Mouse (Mus musculus): ENCODE measurements around the gene Fstl1. TPM values are rescaled to one million over a fixed set of nuclear protein-coding genes. Genes with fewer than 3 reads are reported as not detected.
A peak's percentile ranks its signal among the peaks of the same experiment; 100 is the strongest.

Gene Fstl1
- polyA plus RNA-seq, 1 experiment = 25.8 TPM

GRCm38 (mm10) chr16:37856327-37856726 is 79.7 kb downstream of the Fstl1 start:
- Histone ChIP-seq H3K27me3 (replicated peaks; ENCODE audit: control insufficient read depth, insufficient read depth, low read length) (no peaks in the 10 kb centered on the region), H3K27ac (ENCODE audit: insufficient read depth, low read depth, low read length) (peak overlapping the region; percentile 96), H3K4me1 (ENCODE audit: control insufficient read depth, insufficient read depth, low read length) (peaks cover 19% of the 10 kb centered on the region), H3K36me3 (ENCODE audit: control insufficient read depth, insufficient read depth, low read length) (no peaks in the 10 kb centered on the region), H3K4me3 (ENCODE audit: insufficient read depth, low read depth, low read length) (no peak overlapping the region)
- TF ChIP-seq CTCF (conservative IDR thresholded peaks at IDR 0.05; ENCODE audit: insufficient read depth, insufficient read length, low read depth, low read length) (no peak), POLR2A (IDR thresholded peaks at IDR 0.05; ENCODE audit: low read depth, low read length) (no peak)
- DNase-seq = peak; percentile 76
- 35% methylated on average over 3 of the region's 3 CpGs for WGBS

- DNase-seq = peak; percentile 92
- peak overlapping the region; percentile 98 for H3K27ac ChIP-seq (ENCODE audit: insufficient read depth, low read depth, low read length)
- no peaks in the 10 kb centered on the region for H3K36me3 ChIP-seq (ENCODE audit: control insufficient read depth, insufficient read depth, low read length)
- H3K27me3 ChIP-seq (replicated peaks; ENCODE audit: control insufficient read depth, insufficient read depth, low read length) = no peaks in the 10 kb centered on the region
- H3K4me1 ChIP-seq (ENCODE audit: control insufficient read depth, insufficient read depth, low read length) = peaks cover 19% of the 10 kb centered on the region
- no peak for TF ChIP-seq CTCF (conservative IDR thresholded peaks at IDR 0.05; ENCODE audit: insufficient read depth, insufficient read length, low read depth, low read length)
- TF ChIP-seq POLR2A (IDR thresholded peaks at IDR 0.05; ENCODE audit: low read depth, low read length) = no peak
- 57% methylated on average over 8 of the region's 8 CpGs for WGBS
- no peak overlapping the region for H3K4me3 ChIP-seq (ENCODE audit: insufficient read depth, low read depth, low read length)
Measured at GRCm38 (mm10) chr16:37857495-37857894, 80.8 kb downstream of the Fstl1 start.

GRCm38 (mm10) chr16:37860213-37860612 is 83.5 kb downstream of the Fstl1 start:
- H3K27ac ChIP-seq (ENCODE audit: insufficient read depth, low read depth, low read length) = no peak overlapping the region
- no peak for TF ChIP-seq CTCF (conservative IDR thresholded peaks at IDR 0.05; ENCODE audit: insufficient read depth, insufficient read length, low read depth, low read length)
- no peak for TF ChIP-seq POLR2A (IDR thresholded peaks at IDR 0.05; ENCODE audit: low read depth, low read length)

GRCm38 (mm10) chr16:37861029-37861428 is 84.4 kb downstream of the Fstl1 start, which contains the start of gene Gm36028:
Gene Gm36028 (minus strand): TSS chr16:37861146.
- 90% methylated on average over 7 of the region's 7 CpGs for WGBS
- no peak within 1 kb of the TSS for H3K4me3 ChIP-seq (ENCODE audit: insufficient read depth, low read depth, low read length)
- no peaks in the 10 kb centered on the region for H3K36me3 ChIP-seq (ENCODE audit: control insufficient read depth, insufficient read depth, low read length)
- no peak for TF ChIP-seq POLR2A (IDR thresholded peaks at IDR 0.05; ENCODE audit: low read depth, low read length)
- TF ChIP-seq CTCF (conservative IDR thresholded peaks at IDR 0.05; ENCODE audit: insufficient read depth, insufficient read length, low read depth, low read length) = no peak
- H3K27ac ChIP-seq (ENCODE audit: insufficient read depth, low read depth, low read length) = no peak within 1 kb of the TSS
- no peaks in the 10 kb centered on the region for H3K27me3 ChIP-seq (replicated peaks; ENCODE audit: control insufficient read depth, insufficient read depth, low read length)
- H3K4me1 ChIP-seq (ENCODE audit: control insufficient read depth, insufficient read depth, low read length) = peaks cover 8% of the 10 kb centered on the region
- no peak for DNase-seq

More at GRCm38 (mm10) chr16:37860213-37860612, 83.5 kb downstream of the Fstl1 start:
- 42% methylated on average over 7 of the region's 7 CpGs for WGBS
- H3K36me3 ChIP-seq (ENCODE audit: control insufficient read depth, insufficient read depth, low read length) = no peaks in the 10 kb centered on the region
- DNase-seq = peak; percentile 54
- peaks cover 13% of the 10 kb centered on the region for H3K4me1 ChIP-seq (ENCODE audit: control insufficient read depth, insufficient read depth, low read length)
- no peaks in the 10 kb centered on the region for H3K27me3 ChIP-seq (replicated peaks; ENCODE audit: control insufficient read depth, insufficient read depth, low read length)
- no peak overlapping the region for H3K4me3 ChIP-seq (ENCODE audit: insufficient read depth, low read depth, low read length)

GRCm38 (mm10) chr16:37863876-37864275 is 87.2 kb downstream of the Fstl1 start:
- Histone ChIP-seq H3K4me1 (ENCODE audit: control insufficient read depth, insufficient read depth, low read length) (peaks cover 4% of the 10 kb centered on the region; the same call in 1 of the 2 replicates), H3K27ac (ENCODE audit: insufficient read depth, low read depth, low read length) (no peak overlapping the region), H3K27me3 (replicated peaks; ENCODE audit: control insufficient read depth, insufficient read depth, low read length) (no peaks in the 10 kb centered on the region), H3K36me3 (ENCODE audit: control insufficient read depth, insufficient read depth, low read length) (no peaks in the 10 kb centered on the region), H3K4me3 (ENCODE audit: insufficient read depth, low read depth, low read length) (no peak overlapping the region)
- TF ChIP-seq CTCF (conservative IDR thresholded peaks at IDR 0.05; ENCODE audit: insufficient read depth, insufficient read length, low read depth, low read length) (no peak), POLR2A (IDR thresholded peaks at IDR 0.05; ENCODE audit: low read depth, low read length) (no peak)
- no peak for DNase-seq
- 86% methylated on average over 3 of the region's 3 CpGs for whole genome bisulfite sequencing

GRCm38 (mm10) chr16:37865841-37866240 is 89.2 kb downstream of the Fstl1 start:
- H3K36me3 ChIP-seq (ENCODE audit: control insufficient read depth, insufficient read depth, low read length) = no peaks in the 10 kb centered on the region; the same call in 1 of the 2 replicates
- H3K27ac ChIP-seq (ENCODE audit: insufficient read depth, low read depth, low read length) = no peak overlapping the region
- H3K27me3 ChIP-seq (replicated peaks; ENCODE audit: control insufficient read depth, insufficient read depth, low read length) = no peaks in the 10 kb centered on the region
- 83% methylated on average over 9 of the region's 9 CpGs for WGBS
- peaks cover 13% of the 10 kb centered on the region; the same call in 1 of the 2 replicates for H3K4me1 ChIP-seq (ENCODE audit: control insufficient read depth, insufficient read depth, low read length)
- TF ChIP-seq POLR2A (IDR thresholded peaks at IDR 0.05; ENCODE audit: low read depth, low read length) (no peak), CTCF (conservative IDR thresholded peaks at IDR 0.05; ENCODE audit: insufficient read depth, insufficient read length, low read depth, low read length) (no peak)
- DNase-seq = no peak
- H3K4me3 ChIP-seq (ENCODE audit: insufficient read depth, low read depth, low read length) = no peak overlapping the region

- TF ChIP-seq CTCF (conservative IDR thresholded peaks at IDR 0.05; ENCODE audit: insufficient read depth, insufficient read length, low read depth, low read length) (no peak), POLR2A (IDR thresholded peaks at IDR 0.05; ENCODE audit: low read depth, low read length) (peak; percentile 2)
- peaks cover 17% of the 10 kb centered on the region; the same call in 1 of the 2 replicates for H3K4me1 ChIP-seq (ENCODE audit: control insufficient read depth, insufficient read depth, low read length)
- WGBS = under 1% methylated on average over 86 of the region's 86 CpGs
- H3K36me3 ChIP-seq (ENCODE audit: control insufficient read depth, insufficient read depth, low read length) = no peaks in the 10 kb centered on the region; the same call in 1 of the 2 replicates
- H3K27me3 ChIP-seq (replicated peaks; ENCODE audit: control insufficient read depth, insufficient read depth, low read length) = no peaks in the 10 kb centered on the region
- peak within 1 kb of the TSS; percentile 99 for H3K27ac ChIP-seq (ENCODE audit: insufficient read depth, low read depth, low read length)
- peak; percentile 91 for DNase-seq
- H3K4me3 ChIP-seq (ENCODE audit: insufficient read depth, low read depth, low read length) = peak within 1 kb of the TSS; percentile 97
Measured at GRCm38 (mm10) chr16:37867791-37868505, 91.3 kb downstream of the Fstl1 start, which contains the start of gene Lrrc58. Gene Lrrc58 (plus strand): TSS chr16:37868389.
